Mouse (Mus musculus): ENCODE measurements around the gene Mrc2. TPM values are rescaled to one million over a fixed set of nuclear protein-coding genes. Genes with fewer than 3 reads are reported as not detected.

The Mrc2 gene
- polyA plus RNA-seq, 1 experiment from 2014 or later: 8.0 TPM

DNA sequence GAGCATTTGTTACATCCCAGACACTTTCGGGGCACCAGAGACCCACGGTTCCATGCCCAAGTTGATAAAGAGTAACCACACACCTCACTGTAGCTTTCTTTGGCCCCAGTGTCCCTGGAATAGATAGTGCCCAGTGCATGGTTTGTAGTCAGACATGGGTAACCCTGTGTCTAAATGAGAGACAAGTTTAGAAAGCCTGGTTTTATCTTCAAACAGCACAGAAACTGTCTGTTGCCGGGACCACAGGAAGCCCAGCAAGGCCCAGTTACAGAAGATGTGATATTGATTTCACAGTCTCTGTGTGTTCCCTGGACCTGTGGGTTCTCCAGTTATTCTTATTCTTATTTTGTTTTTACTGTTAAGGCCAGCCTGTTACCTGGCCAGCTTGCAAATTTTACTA is 74.7 kb downstream of the Mrc2 start:
- Histone ChIP-seq H3K4me1 (replicated peaks) (peaks cover 46% of the 10 kb centered on the region), H3K27ac (0 out of 2 replicates have a peak overlapping the region, but pooled peaks have one; percentile 7), H3K9ac (no peak overlapping the region), H3K4me3 (no peak overlapping the region), H3K27me3 (no peaks in the 10 kb centered on the region), H3K36me3 (no peaks in the 10 kb centered on the region), H3K9me3 (replicated peaks) (no peaks in the 10 kb centered on the region), H3K4me2 (no peak overlapping the region)
- 58% methylated on average over 3 of the region's 3 CpGs for WGBS
- ATAC-seq (replicated peaks; ENCODE audit: insufficient number of reproducible peaks, insufficient read depth, low FRiP score, low read depth): no peak

DNA sequence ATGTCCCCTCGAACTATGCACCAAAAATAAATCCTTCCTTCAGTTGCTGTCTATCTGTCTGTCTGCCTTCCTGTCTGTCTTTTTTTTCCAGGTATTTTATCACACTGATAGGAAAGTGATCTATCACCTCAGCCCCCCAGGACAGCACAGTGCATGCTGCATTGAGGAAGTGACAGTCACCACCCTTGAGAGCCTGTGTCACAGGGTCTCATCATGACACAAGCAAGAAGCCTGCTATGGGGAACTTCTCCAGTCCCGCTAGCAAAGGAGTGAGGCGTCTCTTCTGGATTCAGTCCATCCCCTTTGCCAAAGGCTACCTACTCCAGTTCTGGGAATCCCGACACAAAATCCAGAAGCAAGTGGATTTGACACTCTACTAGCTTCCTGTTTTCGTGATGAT is 76.4 kb downstream of the Mrc2 start:
- no peak overlapping the region for H3K27ac ChIP-seq
- H3K4me3 ChIP-seq: no peak overlapping the region
- no peak overlapping the region for H3K9ac ChIP-seq
- no peaks in the 10 kb centered on the region for H3K27me3 ChIP-seq
- peaks cover 38% of the 10 kb centered on the region for H3K4me1 ChIP-seq (replicated peaks)
- H3K9me3 ChIP-seq (replicated peaks): no peaks in the 10 kb centered on the region
- no peaks in the 10 kb centered on the region for H3K36me3 ChIP-seq
- WGBS: 66% methylated on average over 5 of the region's 5 CpGs
- H3K4me2 ChIP-seq: no peak overlapping the region
- ATAC-seq (replicated peaks; ENCODE audit: insufficient number of reproducible peaks, insufficient read depth, low FRiP score, low read depth): no peak

DNA sequence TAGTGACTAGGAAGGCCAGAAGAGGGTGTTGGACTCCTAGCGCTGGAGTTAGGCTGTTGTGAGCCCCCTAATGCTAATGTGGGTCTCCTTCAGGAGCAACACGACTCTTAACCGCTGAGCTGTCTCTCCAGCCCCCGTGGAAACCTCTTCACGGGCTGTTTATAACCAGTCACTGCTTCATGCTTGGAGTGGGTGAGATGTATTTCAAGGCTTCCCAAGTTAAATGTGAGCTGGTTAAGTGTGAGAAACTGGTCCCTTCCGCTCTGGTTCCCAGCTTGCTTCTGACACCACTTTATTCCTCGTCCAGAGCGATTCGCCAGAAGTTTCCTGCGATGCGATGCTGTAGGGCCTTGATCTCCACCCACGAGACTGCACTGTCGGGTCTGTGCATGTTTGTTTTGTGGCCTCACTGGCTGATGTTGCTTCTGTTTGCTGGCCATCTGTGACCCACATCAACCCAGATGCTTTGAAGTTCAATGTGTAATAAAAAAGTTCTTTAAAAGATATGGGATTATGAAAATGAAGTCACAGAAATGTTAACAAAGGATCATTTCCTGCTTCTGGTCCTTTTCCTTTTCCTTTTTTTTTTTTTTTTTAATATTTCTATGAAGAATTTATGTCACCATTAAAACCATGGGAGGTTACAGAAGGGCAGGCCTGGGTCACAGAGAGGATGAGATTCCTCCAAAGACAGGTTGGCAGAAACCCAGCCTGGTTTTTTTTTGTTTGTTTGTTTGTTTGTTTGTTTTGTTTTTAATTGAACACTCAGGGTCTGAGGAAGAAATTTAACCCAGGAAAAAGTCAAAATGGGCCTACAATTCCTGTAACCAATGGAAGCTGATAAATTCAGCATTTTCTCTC is 77.3 kb downstream of the Mrc2 start:
- 80% methylated on average over 13 of the region's 13 CpGs for WGBS
- H3K4me1 ChIP-seq (replicated peaks): peaks cover 38% of the 10 kb centered on the region
- H3K4me3 ChIP-seq: no peak overlapping the region
- no peak for ATAC-seq (replicated peaks; ENCODE audit: insufficient number of reproducible peaks, insufficient read depth, low FRiP score, low read depth)
- H3K27me3 ChIP-seq: no peaks in the 10 kb centered on the region
- no peak overlapping the region for H3K4me2 ChIP-seq
- no peaks in the 10 kb centered on the region for H3K9me3 ChIP-seq (replicated peaks)
- no peak overlapping the region for H3K27ac ChIP-seq
- no peak overlapping the region for H3K9ac ChIP-seq
- no peaks in the 10 kb centered on the region for H3K36me3 ChIP-seq

DNA sequence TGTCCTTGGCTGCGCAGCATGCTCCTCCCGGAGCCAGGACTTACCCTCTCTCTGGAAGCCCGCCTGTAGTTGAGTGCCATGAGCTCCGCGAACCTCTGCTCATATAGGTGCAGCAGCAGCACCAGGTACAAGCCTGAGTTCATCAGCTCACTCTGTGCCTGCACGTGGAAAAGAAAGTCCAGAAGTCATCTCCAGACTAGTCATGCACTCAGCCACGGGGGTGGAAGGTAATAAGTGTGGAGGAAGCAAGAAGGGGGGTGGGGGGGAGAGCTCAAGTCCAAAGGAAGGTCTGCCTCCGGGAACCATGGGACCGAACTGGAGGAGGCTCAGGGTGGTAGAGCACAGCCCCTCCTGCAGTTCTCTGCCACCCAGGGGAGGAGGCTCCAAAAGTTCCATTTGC is 79.4 kb downstream of the Mrc2 start:
- WGBS: 65% methylated on average over 9 of the region's 9 CpGs
- Histone ChIP-seq H3K27me3 (no peaks in the 10 kb centered on the region), H3K4me3 (no peak overlapping the region), H3K36me3 (no peaks in the 10 kb centered on the region), H3K27ac (no peak overlapping the region), H3K4me2 (no peak overlapping the region), H3K4me1 (replicated peaks) (peaks cover 26% of the 10 kb centered on the region), H3K9ac (no peak overlapping the region), H3K9me3 (replicated peaks) (no peaks in the 10 kb centered on the region)
- ATAC-seq (replicated peaks; ENCODE audit: insufficient number of reproducible peaks, insufficient read depth, low FRiP score, low read depth): no peak

DNA sequence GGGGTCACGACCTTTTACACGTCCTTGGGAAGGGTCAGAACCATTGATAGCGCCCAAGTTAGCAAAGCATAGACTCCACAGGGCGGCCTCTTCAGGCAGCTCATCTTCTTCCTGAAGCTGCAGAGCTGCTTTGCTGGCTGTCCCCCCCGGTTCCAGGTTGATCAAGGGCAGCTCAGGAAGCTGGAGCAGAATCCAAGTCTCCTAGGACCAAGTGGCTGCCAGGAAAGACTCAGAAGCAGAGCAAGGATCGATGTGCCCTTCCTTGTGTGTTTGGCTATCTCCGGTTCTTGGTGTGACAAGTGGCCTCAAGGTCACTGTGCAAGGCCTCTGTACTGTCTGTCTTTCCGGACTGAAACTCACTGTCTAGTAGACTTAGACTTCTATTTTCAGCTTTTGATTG is 81.4 kb downstream of the Mrc2 start:
- 51% methylated on average over 8 of the region's 8 CpGs for WGBS
- no peaks in the 10 kb centered on the region for H3K27me3 ChIP-seq
- no peak for ATAC-seq (replicated peaks; ENCODE audit: insufficient number of reproducible peaks, insufficient read depth, low FRiP score, low read depth)
- no peak overlapping the region for H3K4me2 ChIP-seq
- no peak overlapping the region for H3K4me3 ChIP-seq
- peak overlapping the region; percentile 65 for H3K27ac ChIP-seq
- H3K36me3 ChIP-seq: no peaks in the 10 kb centered on the region
- no peak overlapping the region for H3K9ac ChIP-seq
- H3K4me1 ChIP-seq (replicated peaks): peaks cover 28% of the 10 kb centered on the region
- no peaks in the 10 kb centered on the region for H3K9me3 ChIP-seq (replicated peaks)

DNA sequence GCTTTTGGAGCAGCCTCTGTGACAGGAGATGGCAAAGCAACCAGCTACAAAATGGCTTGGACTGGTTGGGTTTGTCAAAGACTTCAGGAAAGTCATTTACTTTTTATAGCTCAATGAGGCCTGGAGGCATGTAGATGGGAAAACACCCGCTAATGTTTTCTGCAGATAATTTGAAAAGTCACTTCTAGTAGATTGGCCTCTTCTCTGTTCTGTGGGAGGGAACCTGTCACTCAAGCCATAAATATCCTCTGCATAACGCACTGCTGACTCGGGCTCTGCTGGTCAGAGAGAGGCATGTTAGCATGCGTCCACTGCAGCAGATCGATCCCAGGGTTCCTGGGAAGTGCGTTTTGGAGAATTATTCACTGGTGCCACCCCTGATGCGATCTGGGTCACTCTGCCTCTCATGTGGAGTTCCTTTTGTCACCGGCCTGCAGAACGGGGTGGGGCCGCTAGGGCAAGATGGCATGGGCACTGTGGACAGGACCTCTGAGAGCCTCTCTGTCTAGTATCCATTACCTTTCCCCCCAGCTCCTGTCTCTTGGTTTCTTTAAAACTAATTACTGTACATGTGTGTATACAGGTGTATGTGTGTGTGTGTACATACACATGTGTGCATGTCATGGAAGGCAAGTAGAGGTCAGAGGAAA is 82.2 kb downstream of the Mrc2 start:
- ATAC-seq (replicated peaks; ENCODE audit: insufficient number of reproducible peaks, insufficient read depth, low FRiP score, low read depth): peak; percentile 54
- H3K9ac ChIP-seq: no peak overlapping the region
- peak overlapping the region; percentile 65 for H3K27ac ChIP-seq
- no peaks in the 10 kb centered on the region for H3K27me3 ChIP-seq
- peaks cover 29% of the 10 kb centered on the region for H3K4me1 ChIP-seq (replicated peaks)
- H3K4me2 ChIP-seq: 0 out of 2 replicates have a peak overlapping the region, but pooled peaks have one; percentile 4
- H3K4me3 ChIP-seq: no peak overlapping the region
- no peaks in the 10 kb centered on the region for H3K36me3 ChIP-seq
- H3K9me3 ChIP-seq (replicated peaks): no peaks in the 10 kb centered on the region
- WGBS: 52% methylated on average over 10 of the region's 10 CpGs

DNA sequence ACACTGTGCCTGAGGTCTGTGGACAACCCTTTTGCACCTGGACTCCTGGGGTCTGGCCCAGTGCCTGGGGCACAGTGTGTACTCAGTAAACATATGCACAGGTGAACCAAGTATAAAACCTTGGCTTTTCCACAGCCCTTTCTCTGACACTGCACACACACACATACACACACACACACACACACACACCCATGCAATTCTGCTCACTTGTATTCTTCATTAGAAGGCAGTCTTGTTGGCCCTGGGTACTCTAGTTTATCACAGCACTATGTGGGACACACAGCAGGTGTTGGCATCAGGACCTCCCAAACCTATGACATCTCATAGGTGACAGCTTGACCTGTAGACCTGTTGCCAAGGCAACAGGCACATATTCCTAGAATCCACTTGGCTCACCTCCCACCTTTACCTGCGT is 83.4 kb downstream of the Mrc2 start:
- no peak for ATAC-seq (replicated peaks; ENCODE audit: insufficient number of reproducible peaks, insufficient read depth, low FRiP score, low read depth)

DNA sequence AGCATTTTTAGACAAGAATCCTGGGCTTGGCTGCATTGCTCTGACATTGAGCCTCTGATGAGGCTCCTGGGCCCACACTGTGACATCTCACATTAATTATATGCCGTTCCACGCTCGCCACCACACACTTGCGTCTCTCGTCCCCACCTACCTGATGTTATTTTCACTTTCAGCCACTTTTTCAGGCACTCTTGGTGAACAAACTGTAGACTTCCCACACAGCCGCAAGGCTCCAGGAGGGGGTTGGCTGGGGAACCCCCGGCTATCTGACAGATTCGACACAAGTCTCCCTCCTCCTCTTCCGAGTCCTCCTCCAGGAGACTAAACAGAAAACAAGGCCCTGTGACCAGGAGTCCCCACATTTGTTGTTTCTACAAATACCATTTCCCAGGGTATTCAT is 92.8 kb downstream of the Mrc2 start:
- no peak overlapping the region for H3K4me2 ChIP-seq
- H3K27ac ChIP-seq: no peak overlapping the region
- no peaks in the 10 kb centered on the region for H3K4me1 ChIP-seq (replicated peaks)
- H3K36me3 ChIP-seq: no peaks in the 10 kb centered on the region
- 88% methylated on average over 9 of the region's 9 CpGs for WGBS
- no peak overlapping the region for H3K4me3 ChIP-seq
- ATAC-seq (replicated peaks; ENCODE audit: insufficient number of reproducible peaks, insufficient read depth, low FRiP score, low read depth): no peak
- H3K9me3 ChIP-seq (replicated peaks): no peaks in the 10 kb centered on the region
- H3K27me3 ChIP-seq: no peaks in the 10 kb centered on the region
- no peak overlapping the region for H3K9ac ChIP-seq

More for the DNA sequence above, 83.4 kb downstream of the Mrc2 start:
- Histone ChIP-seq H3K27me3 (no peaks in the 10 kb centered on the region), H3K4me1 (replicated peaks) (peaks cover 29% of the 10 kb centered on the region), H3K4me2 (no peak overlapping the region), H3K4me3 (no peak overlapping the region), H3K9me3 (replicated peaks) (no peaks in the 10 kb centered on the region), H3K9ac (no peak overlapping the region), H3K27ac (no peak overlapping the region), H3K36me3 (no peaks in the 10 kb centered on the region)
- WGBS: 92% methylated on average over 1 of the region's 1 CpGs

DNA sequence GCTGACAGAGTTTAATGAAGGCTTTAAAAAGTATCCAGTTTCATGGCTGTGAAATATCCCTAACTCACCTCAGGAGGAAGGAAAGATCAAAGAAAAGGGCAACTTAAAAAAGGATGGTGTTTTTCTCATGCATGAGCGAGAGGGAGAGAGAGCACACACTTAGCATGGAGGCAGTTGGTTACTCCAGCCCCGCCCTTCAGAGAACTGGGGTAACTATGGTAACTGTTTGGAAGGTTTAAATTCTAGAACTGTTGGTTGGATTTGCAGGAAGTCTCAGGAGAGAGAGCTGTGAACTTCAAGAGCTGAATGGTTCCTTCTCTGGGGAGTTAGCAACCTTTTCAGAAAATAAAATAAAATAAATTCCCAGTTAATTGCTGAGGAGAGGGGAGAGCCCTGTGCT is 96.2 kb downstream of the Mrc2 start:
- H3K9me3 ChIP-seq (replicated peaks): no peaks in the 10 kb centered on the region
- H3K4me2 ChIP-seq: no peak overlapping the region
- WGBS: 67% methylated on average over 2 of the region's 2 CpGs
- no peaks in the 10 kb centered on the region for H3K36me3 ChIP-seq
- no peak overlapping the region for H3K9ac ChIP-seq
- no peak overlapping the region for H3K4me3 ChIP-seq
- no peak overlapping the region for H3K27ac ChIP-seq
- 0 out of 2 replicates have a peak, but pooled peaks cover 3% of the 10 kb centered on the region for H3K4me1 ChIP-seq (replicated peaks)
- no peak for ATAC-seq (replicated peaks; ENCODE audit: insufficient number of reproducible peaks, insufficient read depth, low FRiP score, low read depth)
- no peaks in the 10 kb centered on the region for H3K27me3 ChIP-seq

DNA sequence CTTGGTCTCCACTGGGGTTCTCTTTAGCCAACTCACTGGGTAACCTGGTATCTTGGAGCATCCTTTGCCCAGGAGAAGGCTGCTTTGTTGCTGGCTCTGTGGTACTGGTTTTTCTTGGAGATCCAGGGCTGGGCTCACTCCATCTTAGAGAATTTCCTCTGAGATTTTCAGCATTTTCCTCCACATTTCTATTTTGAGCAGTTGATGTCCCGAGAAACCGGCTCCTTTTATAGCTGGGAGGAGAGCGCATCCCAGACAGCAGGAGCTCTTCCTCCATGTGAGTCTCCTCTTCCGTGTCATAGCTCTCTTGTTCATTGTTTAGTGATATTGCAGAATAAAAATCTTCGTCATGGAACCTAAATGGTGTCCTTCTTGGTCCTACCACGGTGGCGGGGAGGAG is 97.8 kb downstream of the Mrc2 start:
- no peaks in the 10 kb centered on the region for H3K27me3 ChIP-seq
- no peaks in the 10 kb centered on the region for H3K36me3 ChIP-seq
- 0 out of 2 replicates have a peak, but pooled peaks cover 3% of the 10 kb centered on the region for H3K4me1 ChIP-seq (replicated peaks)
- WGBS: 85% methylated on average over 7 of the region's 7 CpGs
- no peak overlapping the region for H3K4me3 ChIP-seq
- H3K9me3 ChIP-seq (replicated peaks): no peaks in the 10 kb centered on the region
- no peak for ATAC-seq (replicated peaks; ENCODE audit: insufficient number of reproducible peaks, insufficient read depth, low FRiP score, low read depth)
- no peak overlapping the region for H3K4me2 ChIP-seq
- H3K27ac ChIP-seq: no peak overlapping the region
- no peak overlapping the region for H3K9ac ChIP-seq
